Mouse (Mus musculus) lung, adult 2 months (tissue): Measurements from ENCODE around the gene Mrpl38. TPM values are rescaled to one million over a fixed set of nuclear protein-coding genes. Genes with fewer than 3 reads are reported as not detected.
A peak's percentile ranks its signal among the peaks of the same experiment; 100 is the strongest.

Experiments used
- DNase-seq: peaks from one replicate; pipeline ENCODE4 v3.0.0; 2022
- H3K4me1 ChIP-seq: fragments of 200-500 bp; 2 replicates; pipeline ENCODE4 v1.6.1; 2011; ENCODE audit warnings: low read length; ENCODE audit not compliant: control insufficient read depth, insufficient read depth
- H3K4me3 ChIP-seq: fragments of 200-500 bp; replicated peaks from 2 replicates; pipeline ENCODE3; 2011; ENCODE audit warnings: low read depth, mild to moderate bottlenecking, control low read depth, low read length; ENCODE audit errors: extremely low read depth
- CTCF ChIP-seq: fragments of 200-500 bp; IDR thresholded peaks from 2 replicates; pipeline ENCODE4 v1.5.1; 2011; ENCODE audit warnings: mild to moderate bottlenecking, low read length, control low read depth; ENCODE audit not compliant: insufficient read depth
- POLR2A ChIP-seq: fragments of 200-500 bp; IDR thresholded peaks from 2 replicates; pipeline ENCODE4 v1.6.1; 2011; ENCODE audit warnings: low read depth, mild to moderate bottlenecking, control low read depth, low read length, borderline replicate concordance; ENCODE audit errors: extremely low read depth
- WGBS: fragments of 180-500 bp; shearing (Covaris S2); methylation state at CpG from one replicate; pipeline ENCODE4 v1.1.7; 2018; 5-methylcytosine and 5-hydroxymethylcytosine counted together
- polyA plus RNA-seq: library from polyadenylated mRNA; depleted of rRNA; stranded (reverse); fragments of >200 nt; gene quantifications from 2 replicates; pipeline ENCODE4 v1.2.3, GENCODE M21; 2012; rRNA removed

The Mrpl38 gene
- polyA plus RNA-seq, result 32.9 and 41.3 TPM in 2 replicates

GRCm38 (mm10) chr11:116138468-116139138, at the start of gene Mrpl38:
Gene Mrpl38, minus strand, starts transcription at chr11:116138868.
- WGBS, result under 1% methylated on average over 60 of the region's 60 CpGs
- no peaks in the 10 kb centered on the region; the same call in 1 of the 2 replicates for H3K4me1 ChIP-seq
- DNase-seq, result peak; percentile 81
- peak within 1 kb of the TSS; percentile 86 for H3K4me3 ChIP-seq
- TF ChIP-seq POLR2A (peak; percentile 54; the same call in 1 of the 2 replicates), CTCF (peak; percentile 80)

- TF ChIP-seq POLR2A (no peak), CTCF (no peak)
These were observed 48.7 kb upstream of the Mrpl38 start for GRCm38 (mm10) chr11:116187226-116187930.

GRCm38 (mm10) chr11:116186360-116186759, 47.7 kb upstream of the Mrpl38 start:
- Histone ChIP-seq H3K4me3 (no peak overlapping the region), H3K4me1 (peaks cover 12% of the 10 kb centered on the region)
- TF ChIP-seq CTCF, result no peak
- DNase-seq, result no peak
- WGBS, result 85% methylated on average over 11 of the region's 11 CpGs

More at GRCm38 (mm10) chr11:116187226-116187930, 48.7 kb upstream of the Mrpl38 start:
- no peak for DNase-seq
- WGBS, result 42% methylated on average over 11 of the region's 11 CpGs
- Histone ChIP-seq H3K4me1 (peaks cover 12% of the 10 kb centered on the region), H3K4me3 (no peak overlapping the region)

- H3K4me1 ChIP-seq, result peaks cover 12% of the 10 kb centered on the region
- no peak for TF ChIP-seq POLR2A
- 45% methylated on average over 3 of the region's 3 CpGs for WGBS
- no peak for DNase-seq
- H3K4me3 ChIP-seq, result no peak overlapping the region
These were observed 47.2 kb upstream of the Mrpl38 start for GRCm38 (mm10) chr11:116185836-116186235.

GRCm38 (mm10) chr11:116178411-116179121, 39.9 kb upstream of the Mrpl38 start:
- WGBS, result 75% methylated on average over 20 of the region's 20 CpGs
- Histone ChIP-seq H3K4me3 (no peak overlapping the region), H3K4me1 (no peaks in the 10 kb centered on the region)
- TF ChIP-seq CTCF (no peak), POLR2A (no peak)
- peak; percentile 24 for DNase-seq

- no peak for TF ChIP-seq POLR2A
- TF ChIP-seq CTCF, result no peak
- no peak for DNase-seq
- Histone ChIP-seq H3K4me1 (no peaks in the 10 kb centered on the region), H3K4me3 (no peak overlapping the region)
- WGBS, result 82% methylated on average over 7 of the region's 7 CpGs
These were observed 37.3 kb upstream of the Mrpl38 start for GRCm38 (mm10) chr11:116176010-116176409.

GRCm38 (mm10) chr11:116174775-116175448, 36.2 kb upstream of the Mrpl38 start:
- DNase-seq, result no peak
- 90% methylated on average over 22 of the region's 22 CpGs for WGBS
- no peak for TF ChIP-seq CTCF
- TF ChIP-seq POLR2A, result no peak
- H3K4me3 ChIP-seq, result no peak overlapping the region
- H3K4me1 ChIP-seq, result no peaks in the 10 kb centered on the region

GRCm38 (mm10) chr11:116171959-116172358, 33.3 kb upstream of the Mrpl38 start:
- DNase-seq, result no peak
- TF ChIP-seq CTCF, result no peak
- Histone ChIP-seq H3K4me1 (peaks cover 3% of the 10 kb centered on the region; the same call in 1 of the 2 replicates), H3K4me3 (no peak overlapping the region)
- 85% methylated on average over 2 of the region's 2 CpGs for WGBS

GRCm38 (mm10) chr11:116170003-116170800, 31.5 kb upstream of the Mrpl38 start:
- DNase-seq, result no peak
- 67% methylated on average over 5 of the region's 5 CpGs for whole genome bisulfite sequencing
- H3K4me3 ChIP-seq, result no peak overlapping the region
- H3K4me1 ChIP-seq, result peaks cover 3% of the 10 kb centered on the region; the same call in 1 of the 2 replicates
- TF ChIP-seq CTCF, result no peak
- no peak for TF ChIP-seq POLR2A
